Mouse (Mus musculus) lung, postnatal 0 days (tissue): ENCODE results near the gene Dbx1.

Experiments used
- CTCF ChIP-seq: IDR thresholded peaks from 2 replicates; pipeline ENCODE4 v1.5.1; 2016; ENCODE audit warnings: antibody characterized with exemption, mild to moderate bottlenecking
- EP300 ChIP-seq: IDR thresholded peaks from 2 replicates; pipeline ENCODE4 v1.6.1; 2016; ENCODE audit warnings: antibody characterized with exemption, mild to moderate bottlenecking, control low read depth

GRCm38 (mm10) chr7:49582551-49582950, 54.1 kb downstream of the Dbx1 start:
- no peak for TF ChIP-seq CTCF
- TF ChIP-seq EP300 = peak; percentile 42; the same call in 1 of the 2 replicates
